Mouse (Mus musculus) lung, postnatal 10 days (tissue): ENCODE measurements around the gene Copg1.

ENCODE experiments used
- DNase-seq: peaks from one replicate; pipeline ENCODE4 v3.0.0; 2021

Gene Copg1

GRCm38 (mm10) chr6:87887594-87888233 lies at the start of gene Copg1:
Gene Copg1, plus strand, starts transcription at chr6:87887814.
- DNase-seq: peak; percentile 100

- peak; percentile 97 for DNase-seq
Observed at GRCm38 (mm10) chr6:87838551-87839197, 48.9 kb upstream of the Copg1 start, which contains the start of gene Isy1. Gene Isy1, minus strand, starts transcription at chr6:87838798.

GRCm38 (mm10) chr6:87839797-87840341 lies 47.7 kb upstream of the Copg1 start:
- DNase-seq: no peak

- no peak for DNase-seq
Observed at GRCm38 (mm10) chr6:87841635-87842034, 46.0 kb upstream of the Copg1 start.

- DNase-seq: no peak
Observed at GRCm38 (mm10) chr6:87842254-87842653, 45.4 kb upstream of the Copg1 start.

GRCm38 (mm10) chr6:87845031-87845695 lies 42.5 kb upstream of the Copg1 start:
- no peak for DNase-seq

GRCm38 (mm10) chr6:87846813-87847212 lies 40.8 kb upstream of the Copg1 start:
- no peak for DNase-seq

GRCm38 (mm10) chr6:87849780-87850154 lies 37.8 kb upstream of the Copg1 start:
- no peak for DNase-seq

GRCm38 (mm10) chr6:87850155-87850899 lies 37.3 kb upstream of the Copg1 start:
- peak; percentile 55 for DNase-seq

GRCm38 (mm10) chr6:87850900-87851614 lies 36.6 kb upstream of the Copg1 start, which contains the start of gene Cnbp:
Gene Cnbp, minus strand, starts transcription at chr6:87851106.
- peak; percentile 98 for DNase-seq

GRCm38 (mm10) chr6:87851871-87852270 lies 35.7 kb upstream of the Copg1 start:
- no peak for DNase-seq

GRCm38 (mm10) chr6:87853446-87853845 lies 34.2 kb upstream of the Copg1 start:
- no peak for DNase-seq

GRCm38 (mm10) chr6:87857071-87857470 lies 30.5 kb upstream of the Copg1 start:
- DNase-seq: no peak

GRCm38 (mm10) chr6:87866211-87866610 lies 21.4 kb upstream of the Copg1 start:
- no peak for DNase-seq

GRCm38 (mm10) chr6:87867256-87867655 lies 20.4 kb upstream of the Copg1 start:
- no peak for DNase-seq

- peak; percentile 91 for DNase-seq
Observed at GRCm38 (mm10) chr6:87868871-87869506, 18.6 kb upstream of the Copg1 start.

- no peak for DNase-seq
Observed at GRCm38 (mm10) chr6:87870440-87870839, 17.2 kb upstream of the Copg1 start.

- DNase-seq: no peak
Observed at GRCm38 (mm10) chr6:87871240-87871639, 16.4 kb upstream of the Copg1 start.

- DNase-seq: no peak
Observed at GRCm38 (mm10) chr6:87873104-87873503, 14.5 kb upstream of the Copg1 start.

GRCm38 (mm10) chr6:87873963-87874362 lies 13.7 kb upstream of the Copg1 start:
- DNase-seq: no peak

GRCm38 (mm10) chr6:87875083-87875482 lies 12.5 kb upstream of the Copg1 start:
- peak; percentile 34 for DNase-seq

GRCm38 (mm10) chr6:87875562-87875961 lies 12.1 kb upstream of the Copg1 start:
- no peak for DNase-seq
